Mouse (Mus musculus) heart, postnatal 0 days (tissue): ENCODE measurements around the gene Scel. TPM values are rescaled to one million over a fixed set of nuclear protein-coding genes. Genes with fewer than 3 reads are reported as not detected.

Experiments
- ATAC-seq: fragments of 200-750 bp; cut with Nextera tagmentation; 2 replicates; pipeline ENCODE4 v1.8.0; 2017; ENCODE audit warnings: low read depth, moderate number of reproducible peaks, moderate library complexity; ENCODE audit not compliant: insufficient read depth
- DNase-seq: peaks from one replicate; pipeline ENCODE4 v3.0.0-alpha.2; 2016; ENCODE audit warnings: low spot score
- H3K27ac ChIP-seq: fragments of 300-500 bp; sonication (generic); 2 replicates; pipeline ENCODE4 v1.5.1; 2014; ENCODE audit warnings: low read depth, mild to moderate bottlenecking
- H3K27me3 ChIP-seq: fragments of 300-500 bp; sonication (generic); 2 replicates; pipeline ENCODE4 v1.6.1; 2014; ENCODE audit warnings: low read length, mixed read lengths; ENCODE audit not compliant: control insufficient read depth, insufficient read depth
- H3K36me3 ChIP-seq: fragments of 300-500 bp; sonication (generic); replicated peaks from 2 replicates; pipeline ENCODE4 v1.6.1; 2014; ENCODE audit warnings: low read length, mixed read lengths; ENCODE audit not compliant: control insufficient read depth, insufficient read depth
- H3K4me1 ChIP-seq: fragments of 300-500 bp; sonication (generic); 2 replicates; pipeline ENCODE4 v1.6.1; 2014; ENCODE audit warnings: antibody characterized with exemption; ENCODE audit not compliant: control insufficient read depth, insufficient read depth
- H3K4me2 ChIP-seq: fragments of 300-500 bp; sonication (generic); 2 replicates; pipeline ENCODE4 v1.6.1; 2014; ENCODE audit warnings: low read depth, mild to moderate bottlenecking, low read length, moderate library complexity
- H3K4me3 ChIP-seq: fragments of 300-500 bp; sonication (generic); 2 replicates; pipeline ENCODE4 v1.5.1; 2014; ENCODE audit warnings: low read depth, low read length
- H3K9ac ChIP-seq: fragments of 300-500 bp; sonication (generic); replicated peaks from 2 replicates; pipeline ENCODE4 v1.6.1; 2014; ENCODE audit warnings: low read depth, low read length, mixed read lengths
- H3K9me3 ChIP-seq: fragments of 300-500 bp; sonication (generic); replicated peaks from 2 replicates; pipeline ENCODE4 v1.6.1; 2016; ENCODE audit warnings: low read length; ENCODE audit not compliant: control insufficient read depth
- CTCF ChIP-seq: IDR thresholded peaks from 2 replicates; pipeline ENCODE4 v1.5.1; 2016; ENCODE audit warnings: antibody characterized with exemption, control low read depth, low read depth
- EP300 ChIP-seq: IDR thresholded peaks from 2 replicates; pipeline ENCODE4 v1.6.1; 2016; ENCODE audit warnings: antibody characterized with exemption, low read depth
- WGBS: fragments of 180-500 bp; shearing (Covaris S2); extraction: QIAGEN DNeasy Blood & Tissue Kit; methylation state at CpG from one replicate; pipeline ENCODE4 v1.1.7; 2014; 5-methylcytosine and 5-hydroxymethylcytosine counted together
- polyA plus RNA-seq: library from polyadenylated mRNA; unstranded; fragments of >200 nt; fragmentation: Nextera tagmentation; extraction: Ambion mirVana; gene quantifications from 2 replicates; pipeline ENCODE4 v1.2.1, GENCODE M21; 2015
- total RNA-seq: library from RNA; depleted of rRNA; stranded (reverse); fragments of >200 nt; gene quantifications from 2 replicates; pipeline ENCODE4 v1.2.3, GENCODE M21; 2014; ENCODE audit warnings: low replicate concordance

Gene Scel
- total and polyA plus RNA-seq, 2 experiments from 2014 or later: 0.14 to 2.7 TPM

- Histone ChIP-seq H3K27ac (no peak overlapping the region), H3K4me1 (no peaks in the 10 kb centered on the region), H3K27me3 (no peaks in the 10 kb centered on the region), H3K9ac (no peak overlapping the region), H3K36me3 (no peaks in the 10 kb centered on the region), H3K4me2 (no peak overlapping the region), H3K9me3 (no peaks in the 10 kb centered on the region), H3K4me3 (no peak overlapping the region)
- WGBS: 52% methylated on average over 2 of the region's 2 CpGs
- DNase-seq (no peak), ATAC-seq (no peak)
- TF ChIP-seq EP300: no peak
- no peak for TF ChIP-seq CTCF
Measured at GRCm38 (mm10) chr14:103568433-103568832, 55.3 kb downstream of the Scel start.

DNA sequence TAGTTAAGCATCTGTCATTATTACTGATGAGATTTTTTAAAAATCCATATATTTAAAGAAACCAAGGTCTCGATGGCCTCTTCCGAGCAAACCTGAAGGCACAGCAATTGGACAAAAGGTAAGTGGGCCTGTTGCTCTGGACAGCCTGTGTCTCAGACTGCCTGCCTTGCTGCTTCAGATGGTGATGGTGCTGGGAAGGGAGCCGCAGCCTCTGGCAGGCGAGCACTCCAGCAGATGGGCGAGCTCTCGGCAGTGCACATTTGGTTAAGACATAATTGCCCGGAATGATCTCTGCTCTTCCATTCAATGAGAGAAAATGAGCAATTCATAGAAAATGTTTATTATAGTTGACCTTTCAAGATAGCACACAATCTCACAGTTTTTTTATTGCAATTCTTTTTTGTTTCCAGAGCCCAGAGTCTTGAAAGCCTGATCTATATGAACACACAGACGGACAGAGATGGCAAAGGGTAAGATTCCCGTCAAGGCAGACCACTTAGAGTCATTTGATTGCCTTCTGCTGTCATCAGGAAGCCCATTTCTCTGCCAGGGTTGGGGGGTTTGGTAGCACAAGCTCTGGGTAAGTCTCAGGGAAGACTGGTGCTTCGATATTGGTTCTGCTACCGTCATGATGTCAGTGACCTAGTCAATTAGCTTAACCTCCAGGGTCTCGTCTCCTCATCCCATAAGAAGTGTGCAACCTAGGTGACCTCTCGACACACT lies 58.6 kb downstream of the Scel start:
- TF ChIP-seq CTCF: no peak
- TF ChIP-seq EP300: no peak
- WGBS: 77% methylated on average over 13 of the region's 13 CpGs

GRCm38 (mm10) chr14:103575854-103576253 lies 62.7 kb downstream of the Scel start:
- no peaks in the 10 kb centered on the region for H3K9me3 ChIP-seq
- no peak overlapping the region for H3K4me3 ChIP-seq
- no peaks in the 10 kb centered on the region for H3K27me3 ChIP-seq
- no peak overlapping the region for H3K27ac ChIP-seq
- TF ChIP-seq CTCF: no peak
- no peak for TF ChIP-seq EP300
- DNase-seq (no peak), ATAC-seq (no peak)
- no peak overlapping the region for H3K9ac ChIP-seq
- 64% methylated on average over 7 of the region's 7 CpGs for WGBS
- no peaks in the 10 kb centered on the region for H3K4me1 ChIP-seq
- no peaks in the 10 kb centered on the region for H3K36me3 ChIP-seq
- H3K4me2 ChIP-seq: no peak overlapping the region

More for the DNA sequence above, 58.6 kb downstream of the Scel start:
- H3K27ac ChIP-seq: no peak overlapping the region
- H3K9ac ChIP-seq: no peak overlapping the region
- H3K36me3 ChIP-seq: no peaks in the 10 kb centered on the region
- no peak overlapping the region for H3K4me3 ChIP-seq
- no peaks in the 10 kb centered on the region for H3K4me1 ChIP-seq
- DNase-seq (no peak), ATAC-seq (no peak)
- H3K4me2 ChIP-seq: no peak overlapping the region
- H3K27me3 ChIP-seq: no peaks in the 10 kb centered on the region
- no peaks in the 10 kb centered on the region for H3K9me3 ChIP-seq

DNA sequence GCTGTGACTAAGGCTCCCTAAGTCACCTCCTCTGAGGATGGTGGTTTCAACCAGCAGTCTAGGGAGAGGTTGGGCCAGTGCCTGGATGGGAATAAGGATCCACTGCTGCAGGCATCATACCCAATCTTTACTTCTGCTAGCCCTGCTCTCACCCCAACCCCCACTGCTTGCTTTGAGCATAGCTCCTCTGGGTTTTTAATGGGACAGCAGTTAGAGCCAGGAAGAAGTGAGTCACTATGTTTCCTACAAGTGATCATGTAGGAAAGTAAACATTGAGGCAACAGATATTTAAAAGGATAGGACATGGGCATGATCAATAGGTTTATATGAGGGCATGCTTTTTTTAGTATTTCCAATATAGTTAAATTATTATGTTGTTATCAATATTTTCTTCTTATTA lies 63.9 kb downstream of the Scel start:
- no peaks in the 10 kb centered on the region for H3K4me1 ChIP-seq
- H3K4me2 ChIP-seq: no peak overlapping the region
- ATAC-seq (no peak), DNase-seq (no peak)
- no peak overlapping the region for H3K4me3 ChIP-seq
- no peaks in the 10 kb centered on the region for H3K9me3 ChIP-seq
- no peak overlapping the region for H3K9ac ChIP-seq
- no peak for TF ChIP-seq EP300
- no peak for TF ChIP-seq CTCF
- H3K27ac ChIP-seq: no peak overlapping the region
- no peaks in the 10 kb centered on the region for H3K27me3 ChIP-seq
- no peaks in the 10 kb centered on the region for H3K36me3 ChIP-seq

GRCm38 (mm10) chr14:103586662-103587061 lies 73.5 kb downstream of the Scel start:
- ATAC-seq: no peak

More at GRCm38 (mm10) chr14:103586662-103587061, 73.5 kb downstream of the Scel start:
- H3K27ac ChIP-seq: no peak overlapping the region
- H3K36me3 ChIP-seq: no peaks in the 10 kb centered on the region
- H3K27me3 ChIP-seq: no peaks in the 10 kb centered on the region
- 64% methylated on average over 4 of the region's 4 CpGs for WGBS
- H3K4me3 ChIP-seq: no peak overlapping the region
- no peaks in the 10 kb centered on the region for H3K9me3 ChIP-seq
- H3K4me1 ChIP-seq: no peaks in the 10 kb centered on the region
- no peak for DNase-seq
- TF ChIP-seq EP300 (no peak), CTCF (no peak)
- H3K4me2 ChIP-seq: no peak overlapping the region
- no peak overlapping the region for H3K9ac ChIP-seq
